Mouse (Mus musculus): Measurements from ENCODE around the gene Gzmm. TPM values are rescaled to one million over a fixed set of nuclear protein-coding genes. Genes with fewer than 3 reads are reported as not detected.

Gene Gzmm
- polyA plus RNA-seq, 1 experiment from 2014 or later: 0.15 TPM

- H3K27me3 ChIP-seq (ENCODE audit: control insufficient read depth, insufficient read depth, low read depth, low read length): no peaks in the 10 kb centered on the region
- H3K4me1 ChIP-seq (ENCODE audit: control insufficient read depth, low read depth, low read length): peaks cover 44% of the 10 kb centered on the region
- WGBS (ENCODE audit: insufficient replicate concordance): under 1% methylated on average over 63 of the region's 65 CpGs
- peak; percentile 91 for ATAC-seq (ENCODE audit: low read depth)
- peak within 1 kb of the TSS; percentile 96 for H3K27ac ChIP-seq (ENCODE audit: low read length)
- H3K36me3 ChIP-seq (ENCODE audit: control insufficient read depth, insufficient read depth): peaks cover 23% of the 10 kb centered on the region
- H3K9ac ChIP-seq (ENCODE audit: low read depth, low read length): peak within 1 kb of the TSS; percentile 89
- no peaks in the 10 kb centered on the region for H3K9me3 ChIP-seq (replicated peaks; ENCODE audit: control insufficient read depth, low read length)
- peak within 1 kb of the TSS; percentile 76 for H3K4me3 ChIP-seq (ENCODE audit: low read depth, low read length)
- H3K4me2 ChIP-seq (ENCODE audit: low read depth, low read length): peak within 1 kb of the TSS; percentile 92
Measured at GRCm38 (mm10) chr10:79704065-79704969, 15.5 kb downstream of the Gzmm start, which contains the start of gene Bsg. Gene Bsg (plus strand): TSS chr10:79704491.

GRCm38 (mm10) chr10:79704970-79705360 lies 16.1 kb downstream of the Gzmm start:
- Histone ChIP-seq H3K27ac (ENCODE audit: low read length) (peak overlapping the region; percentile 96), H3K27me3 (ENCODE audit: control insufficient read depth, insufficient read depth, low read depth, low read length) (no peaks in the 10 kb centered on the region), H3K4me2 (ENCODE audit: low read depth, low read length) (peak overlapping the region; percentile 92), H3K4me1 (ENCODE audit: control insufficient read depth, low read depth, low read length) (peaks cover 51% of the 10 kb centered on the region), H3K9ac (ENCODE audit: low read depth, low read length) (peak overlapping the region; percentile 89), H3K36me3 (ENCODE audit: control insufficient read depth, insufficient read depth) (peaks cover 30% of the 10 kb centered on the region), H3K4me3 (ENCODE audit: low read depth, low read length) (peak overlapping the region; percentile 76), H3K9me3 (replicated peaks; ENCODE audit: control insufficient read depth, low read length) (no peaks in the 10 kb centered on the region)
- 2% methylated on average over 10 of the region's 10 CpGs for WGBS (ENCODE audit: insufficient replicate concordance)
- no peak for ATAC-seq (ENCODE audit: low read depth)

- H3K4me2 ChIP-seq (ENCODE audit: low read depth, low read length): peak overlapping the region; percentile 92
- no peaks in the 10 kb centered on the region for H3K9me3 ChIP-seq (replicated peaks; ENCODE audit: control insufficient read depth, low read length)
- H3K36me3 ChIP-seq (ENCODE audit: control insufficient read depth, insufficient read depth): peaks cover 39% of the 10 kb centered on the region
- H3K4me1 ChIP-seq (ENCODE audit: control insufficient read depth, low read depth, low read length): peaks cover 55% of the 10 kb centered on the region
- H3K27me3 ChIP-seq (ENCODE audit: control insufficient read depth, insufficient read depth, low read depth, low read length): no peaks in the 10 kb centered on the region
- peak overlapping the region; percentile 89 for H3K9ac ChIP-seq (ENCODE audit: low read depth, low read length)
- peak overlapping the region; percentile 96 for H3K27ac ChIP-seq (ENCODE audit: low read length)
- ATAC-seq (ENCODE audit: low read depth): peak; percentile 84
- 24% methylated on average over 5 of the region's 5 CpGs for whole genome bisulfite sequencing (ENCODE audit: insufficient replicate concordance)
- H3K4me3 ChIP-seq (ENCODE audit: low read depth, low read length): peak overlapping the region; percentile 76
Measured at GRCm38 (mm10) chr10:79705951-79706350, 17.1 kb downstream of the Gzmm start.

- H3K4me1 ChIP-seq (ENCODE audit: control insufficient read depth, low read depth, low read length): peaks cover 55% of the 10 kb centered on the region
- H3K27ac ChIP-seq (ENCODE audit: low read length): peak overlapping the region; percentile 96
- 52% methylated on average over 5 of the region's 5 CpGs for WGBS (ENCODE audit: insufficient replicate concordance)
Measured at GRCm38 (mm10) chr10:79706406-79707094, 17.7 kb downstream of the Gzmm start.

GRCm38 (mm10) chr10:79707162-79707561 lies 18.3 kb downstream of the Gzmm start:
- peaks cover 58% of the 10 kb centered on the region for H3K4me1 ChIP-seq (ENCODE audit: control insufficient read depth, low read depth, low read length)
- H3K36me3 ChIP-seq (ENCODE audit: control insufficient read depth, insufficient read depth): peaks cover 52% of the 10 kb centered on the region
- H3K9me3 ChIP-seq (replicated peaks; ENCODE audit: control insufficient read depth, low read length): no peaks in the 10 kb centered on the region
- no peaks in the 10 kb centered on the region for H3K27me3 ChIP-seq (ENCODE audit: control insufficient read depth, insufficient read depth, low read depth, low read length)
- WGBS (ENCODE audit: insufficient replicate concordance): 65% methylated on average over 1 of the region's 1 CpGs
- peak overlapping the region; percentile 96 for H3K27ac ChIP-seq (ENCODE audit: low read length)
- peak overlapping the region; percentile 76 for H3K4me3 ChIP-seq (ENCODE audit: low read depth, low read length)
- no peak for ATAC-seq (ENCODE audit: low read depth)
- H3K9ac ChIP-seq (ENCODE audit: low read depth, low read length): peak overlapping the region; percentile 89
- peak overlapping the region; percentile 92 for H3K4me2 ChIP-seq (ENCODE audit: low read depth, low read length)

More at GRCm38 (mm10) chr10:79706406-79707094, 17.7 kb downstream of the Gzmm start:
- Histone ChIP-seq H3K4me2 (ENCODE audit: low read depth, low read length) (peak overlapping the region; percentile 92), H3K27me3 (ENCODE audit: control insufficient read depth, insufficient read depth, low read depth, low read length) (no peaks in the 10 kb centered on the region), H3K4me3 (ENCODE audit: low read depth, low read length) (peak overlapping the region; percentile 76), H3K9me3 (replicated peaks; ENCODE audit: control insufficient read depth, low read length) (no peaks in the 10 kb centered on the region), H3K9ac (ENCODE audit: low read depth, low read length) (peak overlapping the region; percentile 89), H3K36me3 (ENCODE audit: control insufficient read depth, insufficient read depth) (peaks cover 45% of the 10 kb centered on the region)
- ATAC-seq (ENCODE audit: low read depth): no peak

GRCm38 (mm10) chr10:79707759-79708158 lies 18.9 kb downstream of the Gzmm start:
- H3K9me3 ChIP-seq (replicated peaks; ENCODE audit: control insufficient read depth, low read length): no peaks in the 10 kb centered on the region
- no peaks in the 10 kb centered on the region for H3K27me3 ChIP-seq (ENCODE audit: control insufficient read depth, insufficient read depth, low read depth, low read length)
- peak overlapping the region; percentile 92 for H3K4me2 ChIP-seq (ENCODE audit: low read depth, low read length)
- H3K4me3 ChIP-seq (ENCODE audit: low read depth, low read length): peak overlapping the region; percentile 76
- H3K27ac ChIP-seq (ENCODE audit: low read length): peak overlapping the region; percentile 96
- H3K4me1 ChIP-seq (ENCODE audit: control insufficient read depth, low read depth, low read length): peaks cover 63% of the 10 kb centered on the region
- H3K36me3 ChIP-seq (ENCODE audit: control insufficient read depth, insufficient read depth): peaks cover 52% of the 10 kb centered on the region
- peak overlapping the region; percentile 89 for H3K9ac ChIP-seq (ENCODE audit: low read depth, low read length)
- 59% methylated on average over 4 of the region's 4 CpGs for WGBS (ENCODE audit: insufficient replicate concordance)
- ATAC-seq (ENCODE audit: low read depth): no peak

- H3K27ac ChIP-seq (ENCODE audit: low read length): no peak overlapping the region
- ATAC-seq (ENCODE audit: low read depth): no peak
- H3K4me3 ChIP-seq (ENCODE audit: low read depth, low read length): peak overlapping the region; percentile 9; the same call in 1 of the 2 replicates
- H3K9ac ChIP-seq (ENCODE audit: low read depth, low read length): no peak overlapping the region
- H3K9me3 ChIP-seq (replicated peaks; ENCODE audit: control insufficient read depth, low read length): no peaks in the 10 kb centered on the region
- peaks cover 68% of the 10 kb centered on the region for H3K4me1 ChIP-seq (ENCODE audit: control insufficient read depth, low read depth, low read length)
- peaks cover 52% of the 10 kb centered on the region for H3K36me3 ChIP-seq (ENCODE audit: control insufficient read depth, insufficient read depth)
- peak overlapping the region; percentile 92; the same call in 1 of the 2 replicates for H3K4me2 ChIP-seq (ENCODE audit: low read depth, low read length)
- 88% methylated on average over 21 of the region's 21 CpGs for WGBS (ENCODE audit: insufficient replicate concordance)
- H3K27me3 ChIP-seq (ENCODE audit: control insufficient read depth, insufficient read depth, low read depth, low read length): no peaks in the 10 kb centered on the region
Measured at GRCm38 (mm10) chr10:79708668-79709067, 19.8 kb downstream of the Gzmm start.

- no peak for ATAC-seq (ENCODE audit: low read depth)
- 35% methylated on average over 7 of the region's 7 CpGs for WGBS (ENCODE audit: insufficient replicate concordance)
- H3K4me2 ChIP-seq (ENCODE audit: low read depth, low read length): peak overlapping the region; percentile 7; the same call in 1 of the 2 replicates
- H3K9ac ChIP-seq (ENCODE audit: low read depth, low read length): no peak overlapping the region
- peaks cover 52% of the 10 kb centered on the region for H3K36me3 ChIP-seq (ENCODE audit: control insufficient read depth, insufficient read depth)
- H3K27ac ChIP-seq (ENCODE audit: low read length): 0 out of 2 replicates have a peak overlapping the region, but pooled peaks have one; percentile 8
- peaks cover 3% of the 10 kb centered on the region for H3K27me3 ChIP-seq (ENCODE audit: control insufficient read depth, insufficient read depth, low read depth, low read length)
- peaks cover 66% of the 10 kb centered on the region for H3K4me1 ChIP-seq (ENCODE audit: control insufficient read depth, low read depth, low read length)
- H3K9me3 ChIP-seq (replicated peaks; ENCODE audit: control insufficient read depth, low read length): no peaks in the 10 kb centered on the region
- 0 out of 2 replicates have a peak overlapping the region, but pooled peaks have one; percentile 1 for H3K4me3 ChIP-seq (ENCODE audit: low read depth, low read length)
Measured at GRCm38 (mm10) chr10:79709307-79709706, 20.5 kb downstream of the Gzmm start.
